Mouse (Mus musculus) intestine, embryonic 15.5 days (tissue): ENCODE results near the gene Sar1b. TPM values are rescaled to one million over a fixed set of nuclear protein-coding genes. Genes with fewer than 3 reads are reported as not detected.

Experiments
- ATAC-seq: fragments of 200-750 bp; cut with Nextera tagmentation; 2 replicates; pipeline ENCODE4 v1.8.0; 2017; ENCODE audit warnings: moderate TSS enrichment, moderate library complexity
- H3K27ac ChIP-seq: fragments of 300-500 bp; sonication (generic); 2 replicates; pipeline ENCODE4 v1.5.1; 2015; ENCODE audit warnings: mild to moderate bottlenecking, inconsistent platforms
- H3K27me3 ChIP-seq: fragments of 300-500 bp; sonication (generic); replicated peaks from 2 replicates; pipeline ENCODE4 v1.6.1; 2015; ENCODE audit warnings: inconsistent platforms
- H3K36me3 ChIP-seq: fragments of 300-500 bp; sonication (generic); 2 replicates; pipeline ENCODE4 v1.6.1; 2015; ENCODE audit warnings: inconsistent platforms
- H3K4me1 ChIP-seq: fragments of 300-500 bp; sonication (generic); replicated peaks from 2 replicates; pipeline ENCODE4 v1.6.1; 2015; ENCODE audit warnings: inconsistent platforms
- H3K4me2 ChIP-seq: fragments of 300-500 bp; sonication (generic); replicated peaks from 2 replicates; pipeline ENCODE4 v1.6.1; 2015; ENCODE audit warnings: mild to moderate bottlenecking, inconsistent platforms
- H3K4me3 ChIP-seq: fragments of 300-500 bp; sonication (generic); replicated peaks from 2 replicates; pipeline ENCODE4 v1.5.1; 2015; ENCODE audit warnings: inconsistent platforms
- H3K9ac ChIP-seq: fragments of 300-500 bp; sonication (generic); 2 replicates; pipeline ENCODE4 v1.6.1; 2015; ENCODE audit warnings: inconsistent platforms
- H3K9me3 ChIP-seq: fragments of 300-500 bp; sonication (generic); 2 replicates; pipeline ENCODE4 v1.6.1; 2016; ENCODE audit warnings: inconsistent platforms
- WGBS: fragments of 180-500 bp; shearing (Covaris S2); methylation state at CpG from one replicate; pipeline ENCODE4 v1.1.7; 2015; 5-methylcytosine and 5-hydroxymethylcytosine counted together
- polyA plus RNA-seq: library from polyadenylated mRNA; unstranded; fragments of >200 nt; fragmentation: Nextera tagmentation; extraction: Ambion mirVana; gene quantifications from 2 replicates; pipeline ENCODE4 v1.2.1, GENCODE M21; 2015

Gene Sar1b
- polyA plus RNA-seq, 1 experiment from 2014 or later = 171 TPM

GRCm38 (mm10) chr11:51818837-51819236, 55.4 kb downstream of the Sar1b start:
- no peaks in the 10 kb centered on the region for H3K4me1 ChIP-seq
- no peak overlapping the region for H3K4me3 ChIP-seq
- H3K27ac ChIP-seq = no peak overlapping the region
- no peak overlapping the region for H3K9ac ChIP-seq
- no peak overlapping the region for H3K4me2 ChIP-seq
- 82% methylated on average over 4 of the region's 4 CpGs for WGBS
- H3K36me3 ChIP-seq = peaks cover 6% of the 10 kb centered on the region; the same call in 1 of the 2 replicates
- H3K9me3 ChIP-seq = no peaks in the 10 kb centered on the region
- H3K27me3 ChIP-seq = no peaks in the 10 kb centered on the region
- ATAC-seq = no peak

GRCm38 (mm10) chr11:51819964-51820363, 56.5 kb downstream of the Sar1b start:
- Histone ChIP-seq H3K4me1 (no peaks in the 10 kb centered on the region), H3K4me3 (no peak overlapping the region), H3K36me3 (peaks cover 6% of the 10 kb centered on the region; the same call in 1 of the 2 replicates), H3K9me3 (no peaks in the 10 kb centered on the region), H3K9ac (no peak overlapping the region), H3K27me3 (no peaks in the 10 kb centered on the region), H3K4me2 (no peak overlapping the region), H3K27ac (no peak overlapping the region)
- 75% methylated on average over 3 of the region's 3 CpGs for WGBS
- ATAC-seq = no peak

GRCm38 (mm10) chr11:51820861-51821260, 57.4 kb downstream of the Sar1b start:
- Histone ChIP-seq H3K9me3 (no peaks in the 10 kb centered on the region), H3K4me2 (no peak overlapping the region), H3K36me3 (peaks cover 6% of the 10 kb centered on the region; the same call in 1 of the 2 replicates), H3K27ac (no peak overlapping the region), H3K4me3 (no peak overlapping the region), H3K4me1 (no peaks in the 10 kb centered on the region), H3K27me3 (no peaks in the 10 kb centered on the region), H3K9ac (no peak overlapping the region)
- 37% methylated on average over 11 of the region's 11 CpGs for WGBS
- no peak; the same call in 1 of the 2 replicates for ATAC-seq

- Histone ChIP-seq H3K9ac (no peak overlapping the region), H3K27ac (no peak overlapping the region), H3K4me3 (no peak overlapping the region), H3K4me1 (no peaks in the 10 kb centered on the region), H3K9me3 (no peaks in the 10 kb centered on the region), H3K4me2 (no peak overlapping the region), H3K27me3 (no peaks in the 10 kb centered on the region), H3K36me3 (peaks cover 3% of the 10 kb centered on the region; the same call in 1 of the 2 replicates)
- 30% methylated on average over 4 of the region's 4 CpGs for WGBS
- ATAC-seq = no peak
Observed at GRCm38 (mm10) chr11:51822736-51823135, 59.2 kb downstream of the Sar1b start.

- Histone ChIP-seq H3K4me2 (no peak overlapping the region), H3K4me3 (no peak overlapping the region), H3K27me3 (no peaks in the 10 kb centered on the region), H3K4me1 (no peaks in the 10 kb centered on the region), H3K9ac (no peak overlapping the region), H3K27ac (no peak overlapping the region), H3K36me3 (peaks cover 5% of the 10 kb centered on the region; the same call in 1 of the 2 replicates), H3K9me3 (no peaks in the 10 kb centered on the region)
- WGBS = 83% methylated on average over 11 of the region's 11 CpGs
- ATAC-seq = no peak
Observed at GRCm38 (mm10) chr11:51823271-51823670, 59.8 kb downstream of the Sar1b start.

GRCm38 (mm10) chr11:51823963-51824753, 60.7 kb downstream of the Sar1b start:
- H3K36me3 ChIP-seq = peaks cover 5% of the 10 kb centered on the region; the same call in 1 of the 2 replicates
- H3K4me1 ChIP-seq = no peaks in the 10 kb centered on the region
- no peak for ATAC-seq
- no peak overlapping the region for H3K4me3 ChIP-seq
- H3K9ac ChIP-seq = no peak overlapping the region
- no peak overlapping the region for H3K4me2 ChIP-seq
- no peaks in the 10 kb centered on the region for H3K9me3 ChIP-seq
- no peak overlapping the region for H3K27ac ChIP-seq
- WGBS = 95% methylated on average over 3 of the region's 3 CpGs
- H3K27me3 ChIP-seq = no peaks in the 10 kb centered on the region

GRCm38 (mm10) chr11:51824867-51825424, 61.5 kb downstream of the Sar1b start:
- 93% methylated on average over 19 of the region's 19 CpGs for WGBS
- H3K9ac ChIP-seq = no peak overlapping the region
- H3K36me3 ChIP-seq = peaks cover 5% of the 10 kb centered on the region; the same call in 1 of the 2 replicates
- no peaks in the 10 kb centered on the region for H3K9me3 ChIP-seq
- no peak overlapping the region for H3K27ac ChIP-seq
- no peak overlapping the region for H3K4me2 ChIP-seq
- no peak overlapping the region for H3K4me3 ChIP-seq
- ATAC-seq = no peak
- no peaks in the 10 kb centered on the region for H3K4me1 ChIP-seq
- H3K27me3 ChIP-seq = no peaks in the 10 kb centered on the region

- H3K4me2 ChIP-seq = no peak overlapping the region
- no peaks in the 10 kb centered on the region for H3K27me3 ChIP-seq
- H3K9me3 ChIP-seq = no peaks in the 10 kb centered on the region
- H3K27ac ChIP-seq = no peak overlapping the region
- H3K4me1 ChIP-seq = peaks cover 3% of the 10 kb centered on the region; the same call in 1 of the 2 replicates
- 66% methylated on average over 4 of the region's 4 CpGs for WGBS
- H3K9ac ChIP-seq = no peak overlapping the region
- H3K4me3 ChIP-seq = no peak overlapping the region
- H3K36me3 ChIP-seq = 0 out of 2 replicates have a peak, but pooled peaks cover 6% of the 10 kb centered on the region
- ATAC-seq = peak; percentile 56
Observed at GRCm38 (mm10) chr11:51831962-51832909, 68.7 kb downstream of the Sar1b start.

GRCm38 (mm10) chr11:51832992-51833391, 69.5 kb downstream of the Sar1b start:
- Histone ChIP-seq H3K36me3 (0 out of 2 replicates have a peak, but pooled peaks cover 6% of the 10 kb centered on the region), H3K4me2 (no peak overlapping the region), H3K9ac (no peak overlapping the region), H3K4me3 (no peak overlapping the region), H3K27me3 (no peaks in the 10 kb centered on the region), H3K4me1 (peaks cover 3% of the 10 kb centered on the region; the same call in 1 of the 2 replicates), H3K27ac (no peak overlapping the region), H3K9me3 (no peaks in the 10 kb centered on the region)
- 81% methylated on average over 5 of the region's 5 CpGs for WGBS
- no peak for ATAC-seq

- Histone ChIP-seq H3K4me3 (no peak overlapping the region), H3K4me1 (peaks cover 3% of the 10 kb centered on the region; the same call in 1 of the 2 replicates), H3K27me3 (no peaks in the 10 kb centered on the region), H3K36me3 (0 out of 2 replicates have a peak, but pooled peaks cover 4% of the 10 kb centered on the region), H3K27ac (no peak overlapping the region), H3K4me2 (no peak overlapping the region), H3K9ac (no peak overlapping the region), H3K9me3 (no peaks in the 10 kb centered on the region)
- WGBS = 88% methylated on average over 10 of the region's 10 CpGs
- ATAC-seq = no peak
Observed at GRCm38 (mm10) chr11:51833393-51834066, 70.0 kb downstream of the Sar1b start.

GRCm38 (mm10) chr11:51834067-51834411, 70.6 kb downstream of the Sar1b start:
- WGBS = 94% methylated on average over 8 of the region's 8 CpGs
- no peak overlapping the region for H3K27ac ChIP-seq
- H3K4me3 ChIP-seq = no peak overlapping the region
- H3K27me3 ChIP-seq = no peaks in the 10 kb centered on the region
- H3K4me2 ChIP-seq = no peak overlapping the region
- H3K9me3 ChIP-seq = no peaks in the 10 kb centered on the region
- ATAC-seq = no peak
- H3K9ac ChIP-seq = no peak overlapping the region
- peaks cover 3% of the 10 kb centered on the region; the same call in 1 of the 2 replicates for H3K4me1 ChIP-seq
- H3K36me3 ChIP-seq = 0 out of 2 replicates have a peak, but pooled peaks cover 4% of the 10 kb centered on the region
